Mouse (Mus musculus): ENCODE data around the gene Clic6. TPM values are rescaled to one million over a fixed set of nuclear protein-coding genes. Genes with fewer than 3 reads are reported as not detected.

Gene Clic6
- polyA plus RNA-seq, 1 experiment = 6.8 TPM

DNA sequence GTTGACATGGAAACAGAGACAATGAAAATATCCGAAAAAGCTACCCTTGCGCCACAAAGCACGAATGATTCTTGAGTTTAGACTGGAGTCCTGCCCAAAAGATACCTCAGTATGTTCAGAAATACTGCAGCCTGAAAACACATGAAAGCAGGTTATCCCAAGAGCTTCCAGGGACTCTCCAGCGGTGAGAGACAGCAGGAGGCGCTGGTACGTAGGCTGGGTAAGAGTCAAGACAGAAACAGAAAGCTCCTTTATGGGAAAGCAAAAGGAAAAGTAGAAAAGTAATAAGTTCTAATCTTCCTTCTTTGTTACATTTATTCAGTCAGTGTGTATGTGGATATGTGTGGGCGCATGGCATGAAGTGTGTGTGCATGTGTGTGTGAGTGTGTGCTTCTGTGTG, 31.5 kb upstream of the Clic6 start:
- H3K36me3 ChIP-seq (ENCODE audit: control insufficient read depth, insufficient read depth, low read length, poor library complexity, severe bottlenecking) = no peaks in the 10 kb centered on the region
- no peaks in the 10 kb centered on the region for H3K9me3 ChIP-seq (replicated peaks; ENCODE audit: control insufficient read depth, insufficient read depth, low read length, poor library complexity, severe bottlenecking)
- H3K4me1 ChIP-seq (ENCODE audit: control insufficient read depth, insufficient read depth, low read length) = peaks cover 3% of the 10 kb centered on the region
- no peak for TF ChIP-seq POLR2A (IDR thresholded peaks at IDR 0.05; ENCODE audit: insufficient read depth, low read length)
- peak; percentile 11 for TF ChIP-seq CTCF (IDR thresholded peaks at IDR 0.05; ENCODE audit: low read depth, low read length)
- H3K9ac ChIP-seq (ENCODE audit: low read depth, poor library complexity, severe bottlenecking) = no peak overlapping the region
- H3K4me3 ChIP-seq (ENCODE audit: low read depth, low read length) = no peak overlapping the region
- H3K27me3 ChIP-seq (ENCODE audit: control insufficient read depth, insufficient read depth, low read length, poor library complexity, severe bottlenecking) = no peaks in the 10 kb centered on the region
- H3K27ac ChIP-seq (ENCODE audit: insufficient read depth, low read length) = no peak overlapping the region

- peak overlapping the region; percentile 3; the same call in 1 of the 2 replicates for H3K4me3 ChIP-seq (ENCODE audit: low read depth, low read length)
These were observed 31.0 kb upstream of the Clic6 start for GRCm38 (mm10) chr16:92454495-92454894.

DNA sequence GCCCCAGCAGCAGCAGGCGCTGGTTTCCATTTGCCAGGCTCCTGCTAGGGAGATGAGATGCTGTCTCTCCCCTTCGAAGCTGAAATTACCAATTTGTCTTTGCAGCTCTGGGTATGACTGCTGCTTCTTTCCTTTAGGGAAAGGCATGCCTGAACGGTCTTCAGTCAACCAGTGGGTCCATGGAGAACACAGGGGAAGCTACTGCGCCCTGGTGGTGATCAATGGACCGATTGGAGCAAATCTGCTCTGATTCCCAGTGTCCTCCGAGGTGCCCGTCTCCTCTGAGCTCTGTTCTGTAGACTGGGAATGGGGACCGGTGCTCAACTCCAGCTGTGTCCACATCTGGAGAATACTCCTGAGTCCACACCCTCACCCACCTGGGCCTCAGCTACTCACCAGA, 30.0 kb upstream of the Clic6 start:
- Histone ChIP-seq H3K4me1 (ENCODE audit: control insufficient read depth, insufficient read depth, low read length) (peaks cover 3% of the 10 kb centered on the region), H3K9ac (ENCODE audit: low read depth, poor library complexity, severe bottlenecking) (no peak overlapping the region), H3K27ac (ENCODE audit: insufficient read depth, low read length) (no peak overlapping the region), H3K36me3 (ENCODE audit: control insufficient read depth, insufficient read depth, low read length, poor library complexity, severe bottlenecking) (no peaks in the 10 kb centered on the region), H3K9me3 (replicated peaks; ENCODE audit: control insufficient read depth, insufficient read depth, low read length, poor library complexity, severe bottlenecking) (no peaks in the 10 kb centered on the region), H3K4me3 (ENCODE audit: low read depth, low read length) (no peak overlapping the region), H3K27me3 (ENCODE audit: control insufficient read depth, insufficient read depth, low read length, poor library complexity, severe bottlenecking) (no peaks in the 10 kb centered on the region)
- TF ChIP-seq CTCF (IDR thresholded peaks at IDR 0.05; ENCODE audit: low read depth, low read length) (peak; percentile 24), EP300 (IDR thresholded peaks at IDR 0.05; ENCODE audit: insufficient read depth, low read depth, low read length) (no peak)

More at GRCm38 (mm10) chr16:92454495-92454894, 31.0 kb upstream of the Clic6 start:
- Histone ChIP-seq H3K27ac (ENCODE audit: insufficient read depth, low read length) (no peak overlapping the region), H3K36me3 (ENCODE audit: control insufficient read depth, insufficient read depth, low read length, poor library complexity, severe bottlenecking) (no peaks in the 10 kb centered on the region), H3K9ac (ENCODE audit: low read depth, poor library complexity, severe bottlenecking) (no peak overlapping the region), H3K4me1 (ENCODE audit: control insufficient read depth, insufficient read depth, low read length) (peaks cover 3% of the 10 kb centered on the region), H3K27me3 (ENCODE audit: control insufficient read depth, insufficient read depth, low read length, poor library complexity, severe bottlenecking) (no peaks in the 10 kb centered on the region), H3K9me3 (replicated peaks; ENCODE audit: control insufficient read depth, insufficient read depth, low read length, poor library complexity, severe bottlenecking) (no peaks in the 10 kb centered on the region)
- no peak for TF ChIP-seq POLR2A (IDR thresholded peaks at IDR 0.05; ENCODE audit: insufficient read depth, low read length)

DNA sequence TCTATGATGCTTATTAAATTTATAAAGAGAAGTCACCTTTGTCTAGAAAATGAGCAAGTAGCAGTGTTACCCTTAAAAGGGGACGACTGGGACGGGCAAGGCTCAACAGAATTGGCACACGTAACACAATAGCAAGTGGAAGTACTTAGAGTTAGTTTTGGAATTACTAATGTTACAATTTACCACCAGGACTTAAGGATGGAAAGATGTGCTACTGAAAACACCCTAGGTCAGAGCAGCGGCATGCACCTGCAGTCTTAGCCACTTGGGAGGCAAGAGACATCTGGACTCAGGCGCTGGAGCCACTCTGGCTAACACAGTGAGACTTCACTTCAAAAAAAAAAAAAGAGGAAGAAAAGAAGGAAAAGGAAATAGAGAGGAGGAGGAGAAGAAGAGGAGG, 29.6 kb upstream of the Clic6 start:
- H3K36me3 ChIP-seq (ENCODE audit: control insufficient read depth, insufficient read depth, low read length, poor library complexity, severe bottlenecking) = no peaks in the 10 kb centered on the region
- H3K9me3 ChIP-seq (replicated peaks; ENCODE audit: control insufficient read depth, insufficient read depth, low read length, poor library complexity, severe bottlenecking) = no peaks in the 10 kb centered on the region
- H3K9ac ChIP-seq (ENCODE audit: low read depth, poor library complexity, severe bottlenecking) = no peak overlapping the region
- H3K4me3 ChIP-seq (ENCODE audit: low read depth, low read length) = no peak overlapping the region
- TF ChIP-seq EP300 (IDR thresholded peaks at IDR 0.05; ENCODE audit: insufficient read depth, low read depth, low read length) (no peak), POLR2A (IDR thresholded peaks at IDR 0.05; ENCODE audit: insufficient read depth, low read length) (no peak), CTCF (IDR thresholded peaks at IDR 0.05; ENCODE audit: low read depth, low read length) (no peak)
- H3K27me3 ChIP-seq (ENCODE audit: control insufficient read depth, insufficient read depth, low read length, poor library complexity, severe bottlenecking) = no peaks in the 10 kb centered on the region
- no peak overlapping the region for H3K27ac ChIP-seq (ENCODE audit: insufficient read depth, low read length)
- peaks cover 3% of the 10 kb centered on the region for H3K4me1 ChIP-seq (ENCODE audit: control insufficient read depth, insufficient read depth, low read length)

DNA sequence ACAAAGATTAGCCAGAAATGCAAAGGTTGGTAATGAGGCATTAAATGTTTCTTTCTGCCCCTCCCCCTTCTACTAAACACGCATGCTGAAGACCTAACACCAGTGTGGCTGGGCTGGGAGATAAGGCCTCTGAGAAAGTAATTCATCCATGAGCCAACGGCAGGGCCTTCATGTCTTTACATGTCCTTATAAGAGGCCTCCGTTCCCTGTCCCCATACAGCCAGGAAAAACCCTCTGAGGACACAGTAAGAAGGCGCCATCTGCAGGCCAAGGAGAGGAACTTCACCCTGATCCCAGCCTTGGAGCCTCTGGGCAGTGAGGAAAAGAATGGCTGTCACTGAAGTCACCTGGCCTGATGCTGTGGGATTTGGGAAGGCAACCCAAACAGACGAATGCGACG, 27.9 kb upstream of the Clic6 start:
- Histone ChIP-seq H3K4me3 (ENCODE audit: low read depth, low read length) (no peak overlapping the region), H3K4me1 (ENCODE audit: control insufficient read depth, insufficient read depth, low read length) (peaks cover 5% of the 10 kb centered on the region), H3K27me3 (ENCODE audit: control insufficient read depth, insufficient read depth, low read length, poor library complexity, severe bottlenecking) (no peaks in the 10 kb centered on the region), H3K36me3 (ENCODE audit: control insufficient read depth, insufficient read depth, low read length, poor library complexity, severe bottlenecking) (no peaks in the 10 kb centered on the region), H3K9me3 (replicated peaks; ENCODE audit: control insufficient read depth, insufficient read depth, low read length, poor library complexity, severe bottlenecking) (no peaks in the 10 kb centered on the region), H3K27ac (ENCODE audit: insufficient read depth, low read length) (peak overlapping the region; percentile 42), H3K9ac (ENCODE audit: low read depth, poor library complexity, severe bottlenecking) (peak overlapping the region; percentile 34; the same call in 1 of the 2 replicates)
- TF ChIP-seq CTCF (IDR thresholded peaks at IDR 0.05; ENCODE audit: low read depth, low read length) (peak; percentile 88), POLR2A (IDR thresholded peaks at IDR 0.05; ENCODE audit: insufficient read depth, low read length) (no peak), EP300 (IDR thresholded peaks at IDR 0.05; ENCODE audit: insufficient read depth, low read depth, low read length) (peak; percentile 33; the same call in 1 of the 2 replicates)

GRCm38 (mm10) chr16:92461412-92461811, 24.1 kb upstream of the Clic6 start:
- H3K9ac ChIP-seq (ENCODE audit: low read depth, poor library complexity, severe bottlenecking) = no peak overlapping the region
- peaks cover 5% of the 10 kb centered on the region for H3K4me1 ChIP-seq (ENCODE audit: control insufficient read depth, insufficient read depth, low read length)
- H3K27me3 ChIP-seq (ENCODE audit: control insufficient read depth, insufficient read depth, low read length, poor library complexity, severe bottlenecking) = no peaks in the 10 kb centered on the region
- H3K9me3 ChIP-seq (replicated peaks; ENCODE audit: control insufficient read depth, insufficient read depth, low read length, poor library complexity, severe bottlenecking) = no peaks in the 10 kb centered on the region
- H3K4me3 ChIP-seq (ENCODE audit: low read depth, low read length) = no peak overlapping the region
- TF ChIP-seq POLR2A (IDR thresholded peaks at IDR 0.05; ENCODE audit: insufficient read depth, low read length) (no peak), CTCF (IDR thresholded peaks at IDR 0.05; ENCODE audit: low read depth, low read length) (no peak), EP300 (IDR thresholded peaks at IDR 0.05; ENCODE audit: insufficient read depth, low read depth, low read length) (no peak)
- no peak overlapping the region for H3K27ac ChIP-seq (ENCODE audit: insufficient read depth, low read length)
- H3K36me3 ChIP-seq (ENCODE audit: control insufficient read depth, insufficient read depth, low read length, poor library complexity, severe bottlenecking) = no peaks in the 10 kb centered on the region

All from ES-Bruce4 (cell line).